Mouse (Mus musculus): ENCODE measurements around the gene Cfap46.
A peak's percentile ranks its signal among the peaks of the same experiment; 100 is the strongest.

Cfap46 gene

DNA sequence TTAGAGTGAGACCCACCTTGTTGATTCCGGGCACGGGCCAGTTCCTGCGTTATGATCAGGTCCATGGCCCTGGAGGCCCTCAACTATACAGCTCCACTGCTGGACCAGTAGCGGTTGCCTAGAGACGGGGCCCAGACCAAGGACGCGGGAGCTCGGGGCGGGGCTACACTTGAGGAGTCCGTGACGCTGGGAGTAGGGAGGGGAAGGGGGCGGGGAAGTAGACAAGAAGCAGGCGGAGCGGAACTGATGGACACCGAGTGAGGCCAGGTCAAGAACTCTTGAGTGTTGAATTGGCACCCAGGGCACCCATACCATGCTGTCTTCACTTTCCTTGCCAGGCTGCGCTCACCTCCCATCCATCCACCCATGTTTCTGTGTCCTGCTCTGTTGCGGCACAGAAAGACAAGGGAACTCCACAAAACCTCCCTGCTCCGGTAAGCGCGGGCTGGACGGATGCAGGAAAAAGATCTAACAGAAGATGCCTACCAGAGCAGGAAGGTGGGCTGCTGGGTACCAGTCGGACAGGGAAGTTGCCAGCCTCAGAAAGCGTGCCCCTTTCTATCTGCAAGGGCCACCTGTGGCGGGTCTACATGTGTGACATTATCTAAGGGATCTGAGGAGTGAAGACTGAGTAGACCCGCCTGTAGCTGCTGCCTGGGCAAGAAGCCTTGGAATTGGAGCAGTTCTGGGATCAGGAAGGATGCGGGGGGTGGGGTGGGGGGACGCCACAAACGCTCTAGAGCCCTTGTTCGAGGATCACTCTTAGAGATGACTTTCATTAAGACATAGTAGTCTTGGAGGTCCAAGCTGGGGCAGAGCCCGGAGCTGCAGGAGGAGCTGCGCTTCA, at the start of gene Cfap46:
Cfap46 (minus strand) TSS at position 112 of the 847 bp plus-strand sequence.
- peak in 1 of 2 experiments; percentile 62 for DNase-seq (ENCODE audit: low spot score in 2 of 2)

DNA sequence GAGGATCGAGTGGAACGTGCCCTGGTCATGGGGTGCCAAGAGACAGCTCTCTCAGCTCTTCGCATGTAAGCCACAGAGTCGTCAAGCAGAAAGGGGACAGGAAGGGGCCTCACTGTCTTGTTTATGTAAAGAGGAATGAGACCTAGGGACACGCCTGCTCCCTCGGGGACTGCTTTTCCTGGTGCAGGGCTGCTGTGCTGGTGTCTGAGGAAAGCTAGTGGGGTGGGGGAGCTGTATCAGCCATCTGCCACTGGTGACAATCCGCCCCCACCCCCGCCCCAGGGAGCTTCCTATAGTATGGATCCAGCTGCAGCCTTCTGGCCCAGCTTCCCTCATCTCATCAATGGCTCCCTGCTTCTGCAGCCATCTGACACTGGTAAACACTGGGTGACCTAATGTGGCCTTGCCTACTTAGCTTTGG, 47.7 kb upstream of the Cfap46 start:
- DNase-seq (ENCODE audit: low spot score in 2 of 2) = no peak

DNA sequence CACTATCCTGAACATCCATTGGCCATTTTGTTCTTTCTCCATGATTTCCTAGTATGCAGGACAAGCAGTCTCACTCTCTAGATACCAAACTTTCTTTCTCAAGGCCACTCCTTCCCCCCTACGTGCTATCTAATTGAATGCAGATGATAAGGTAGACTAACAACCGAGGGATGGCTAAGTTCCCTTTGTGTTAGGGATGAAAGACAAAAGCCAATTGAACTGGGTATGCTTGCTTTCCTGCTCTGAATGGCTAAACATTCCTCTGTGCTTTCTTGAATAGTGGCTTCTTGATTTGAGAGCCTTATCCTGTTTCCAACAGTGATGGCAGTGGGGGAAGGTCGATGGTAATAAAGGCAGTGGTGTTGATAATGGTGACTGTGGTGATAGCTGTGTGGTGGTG, 43.5 kb upstream of the Cfap46 start:
- no peak for DNase-seq (ENCODE audit: low spot score in 2 of 2)

DNA sequence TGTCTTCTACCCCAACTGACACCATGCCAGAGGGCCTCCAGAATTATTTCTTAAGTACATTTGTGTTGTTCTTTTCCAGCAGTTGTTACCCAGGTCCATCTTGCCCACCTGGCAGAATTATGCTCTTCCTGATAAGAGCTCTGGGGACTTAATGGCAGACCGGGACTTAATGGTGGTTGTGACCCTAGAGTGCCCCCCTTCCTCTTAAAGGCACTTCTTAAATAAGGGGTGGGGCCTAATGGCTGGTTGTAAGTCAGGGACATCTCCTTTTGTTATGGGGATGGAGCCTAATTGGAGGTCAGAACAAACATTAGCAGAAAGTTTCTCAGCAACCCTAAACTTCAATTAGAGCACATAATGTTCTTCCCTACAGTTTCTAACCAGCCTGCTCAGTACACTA, 42.0 kb upstream of the Cfap46 start:
- no peak for DNase-seq (ENCODE audit: low spot score in 2 of 2)

DNA sequence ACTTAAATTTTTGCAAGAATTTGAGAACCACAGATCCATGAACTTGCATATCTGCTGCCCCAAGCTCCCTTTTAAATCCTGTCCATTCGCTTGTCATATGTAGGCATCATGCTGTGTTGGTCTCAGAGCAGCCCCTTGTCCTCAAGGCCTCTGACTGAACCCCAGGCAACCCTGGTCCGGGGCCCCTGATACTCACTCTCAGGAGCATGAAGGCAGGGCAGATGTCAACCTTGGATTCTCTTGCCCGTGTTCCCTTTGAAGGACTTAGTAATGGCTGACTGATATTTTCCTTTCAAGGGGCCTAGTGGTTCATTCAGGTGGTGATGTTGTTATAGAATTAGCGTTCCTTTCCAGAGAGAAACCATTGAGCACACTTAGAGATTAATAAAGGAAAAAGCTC, 40.4 kb upstream of the Cfap46 start:
- no peak for DNase-seq (ENCODE audit: low spot score in 2 of 2)

DNA sequence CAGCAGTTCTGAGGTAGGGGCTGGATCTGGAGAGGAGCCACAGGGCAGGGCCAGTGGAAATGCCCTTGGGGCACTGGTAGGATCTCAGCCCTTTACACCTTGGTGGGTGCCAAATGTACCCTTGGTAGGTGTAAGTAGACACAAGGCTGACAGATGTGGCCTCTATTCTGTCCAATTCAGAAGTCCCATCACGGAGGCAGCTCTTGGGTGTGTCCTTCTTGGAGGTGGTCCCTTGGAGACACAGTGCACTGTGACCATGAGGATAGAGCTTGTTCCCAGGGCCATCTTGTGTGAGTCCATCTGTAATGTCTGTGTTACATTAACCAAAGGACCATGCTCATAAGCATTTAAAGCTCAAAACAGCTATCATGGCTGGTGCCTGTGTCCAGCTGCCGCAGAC, 37.6 kb upstream of the Cfap46 start:
- no peak for DNase-seq (ENCODE audit: low spot score in 2 of 2)

DNA sequence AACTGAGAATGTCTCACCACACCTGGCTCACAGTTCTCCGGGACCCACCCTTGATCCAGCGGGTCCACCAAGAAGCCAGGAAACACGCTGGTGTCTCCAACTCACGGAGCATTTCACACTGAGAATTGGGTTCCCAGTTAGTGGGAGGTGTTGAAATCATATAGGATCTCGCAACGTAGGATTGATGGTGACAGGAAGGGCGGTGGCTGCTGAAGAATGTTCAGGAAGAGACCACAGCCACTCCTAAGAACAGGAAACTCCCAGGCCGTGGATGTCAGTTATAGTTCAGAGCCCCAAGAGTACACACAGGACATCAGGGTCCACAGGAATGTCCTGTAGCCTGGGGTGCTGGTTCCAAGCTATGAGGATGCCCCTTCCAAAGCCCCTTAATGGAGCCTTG, 34.2 kb upstream of the Cfap46 start:
- DNase-seq (ENCODE audit: low spot score in 2 of 2) = no peak

DNA sequence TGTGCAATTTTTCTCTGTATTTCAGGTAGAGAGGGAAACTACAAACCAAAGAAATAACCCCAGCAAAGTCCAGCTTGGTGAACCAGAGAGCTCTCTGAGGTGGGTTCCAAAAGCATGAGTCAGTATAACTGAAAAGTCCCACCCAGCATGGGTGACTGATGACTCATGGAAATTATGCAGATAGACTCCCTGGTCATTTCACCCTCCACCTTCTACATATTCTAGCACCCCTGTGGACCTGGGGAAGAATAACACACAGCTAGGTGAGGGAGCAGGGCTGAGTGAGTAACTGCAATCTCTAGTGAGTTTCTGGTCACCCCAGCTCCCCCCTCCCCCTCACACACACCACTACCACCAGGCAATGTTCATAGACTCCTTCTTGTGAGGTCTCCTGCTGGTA, 28.2 kb upstream of the Cfap46 start:
- DNase-seq (ENCODE audit: low spot score in 2 of 2) = no peak

DNA sequence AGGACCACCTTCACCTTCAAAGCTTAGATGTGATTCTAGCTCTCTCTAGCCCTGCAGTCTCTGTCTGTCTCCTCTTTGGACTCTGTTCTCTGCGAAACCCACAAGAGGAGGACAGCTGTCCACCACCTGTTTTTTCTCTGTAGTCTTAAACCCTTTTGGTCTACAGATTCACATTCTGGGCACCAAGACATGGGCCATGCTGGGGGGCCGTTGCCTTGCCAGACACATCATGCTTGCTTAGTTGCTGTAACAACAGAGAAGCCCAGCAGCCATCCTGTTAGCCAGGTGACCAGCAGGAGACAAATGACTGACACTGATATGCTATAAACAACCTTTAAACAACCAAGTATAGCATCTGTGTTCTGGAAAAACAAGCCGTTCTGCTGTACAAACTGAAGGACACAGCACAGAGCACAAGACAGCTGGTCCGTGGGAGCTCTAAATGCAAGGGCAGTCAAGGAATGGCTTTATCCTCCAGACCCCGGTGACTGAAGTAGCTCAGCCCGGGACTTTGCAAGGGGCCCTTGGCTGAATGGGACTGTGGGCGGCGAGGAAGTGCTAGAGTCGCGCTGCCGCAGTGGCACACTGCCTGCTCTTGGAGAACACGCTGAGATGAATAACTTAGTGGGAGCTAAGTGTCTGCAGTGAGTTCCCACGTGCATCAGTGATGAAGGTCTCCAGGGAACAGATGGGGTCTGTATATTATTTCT, 22.9 kb upstream of the Cfap46 start:
- no peak for DNase-seq (ENCODE audit: low spot score in 2 of 2)

DNA sequence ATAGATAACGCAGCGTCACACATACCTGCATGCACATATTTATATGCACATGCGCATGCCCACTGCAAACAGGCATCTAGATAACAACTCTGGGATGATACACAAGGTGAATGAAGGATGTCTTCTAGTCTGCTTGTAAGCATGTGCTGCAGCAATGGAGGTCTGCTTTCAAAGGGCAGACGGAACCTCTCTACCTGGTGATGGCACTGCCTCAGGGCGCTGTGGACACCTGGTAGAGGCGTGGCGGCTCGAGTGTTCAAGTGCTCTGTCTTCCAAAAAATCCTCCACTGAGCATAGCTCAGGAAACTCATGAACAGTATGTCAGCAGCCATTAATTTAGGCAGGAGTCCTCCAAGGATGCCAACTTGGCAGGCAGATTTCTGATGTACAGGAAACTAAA, 22.2 kb upstream of the Cfap46 start:
- no peak for DNase-seq (ENCODE audit: low spot score in 2 of 2)

DNA sequence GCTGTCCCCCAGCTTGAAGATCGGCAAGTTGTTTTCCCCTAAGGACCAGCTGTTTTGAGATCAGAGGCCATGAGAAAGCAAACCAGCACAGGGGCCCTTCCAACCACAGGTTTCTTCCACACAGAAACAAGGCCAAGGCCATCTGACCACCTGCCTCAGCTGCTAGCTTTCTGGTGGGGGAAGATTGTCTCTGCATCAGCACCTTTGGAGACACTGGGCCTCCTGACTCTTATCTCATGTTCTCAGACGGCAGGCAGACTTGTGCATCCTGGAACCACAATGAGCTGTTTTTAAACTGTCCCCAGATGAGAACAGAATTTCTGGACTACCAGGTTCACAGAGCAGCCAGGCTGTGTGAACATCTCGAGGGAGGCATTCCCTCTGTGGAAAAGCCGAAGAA, 21.5 kb upstream of the Cfap46 start:
- no peak for DNase-seq (ENCODE audit: low spot score in 2 of 2)

DNA sequence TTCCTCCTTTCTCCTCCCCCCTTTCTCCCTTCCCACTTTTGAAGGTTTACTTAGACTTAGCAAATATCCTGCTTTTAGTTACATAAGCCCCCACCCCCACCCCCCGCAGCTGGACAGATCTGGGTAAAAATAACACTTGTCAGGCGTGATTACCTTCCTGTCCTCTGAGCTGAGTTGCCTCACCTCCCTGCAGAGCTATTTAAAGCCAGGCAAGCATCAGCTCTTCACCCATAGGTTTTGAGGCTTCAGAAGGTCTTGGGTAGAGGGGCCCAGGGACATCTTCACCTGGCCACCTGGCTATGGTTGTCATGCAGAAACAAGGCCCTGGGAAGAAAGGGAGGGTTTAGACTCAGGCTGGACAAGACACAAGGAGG, 20.2 kb upstream of the Cfap46 start:
- DNase-seq (ENCODE audit: low spot score in 2 of 2) = no peak

DNA sequence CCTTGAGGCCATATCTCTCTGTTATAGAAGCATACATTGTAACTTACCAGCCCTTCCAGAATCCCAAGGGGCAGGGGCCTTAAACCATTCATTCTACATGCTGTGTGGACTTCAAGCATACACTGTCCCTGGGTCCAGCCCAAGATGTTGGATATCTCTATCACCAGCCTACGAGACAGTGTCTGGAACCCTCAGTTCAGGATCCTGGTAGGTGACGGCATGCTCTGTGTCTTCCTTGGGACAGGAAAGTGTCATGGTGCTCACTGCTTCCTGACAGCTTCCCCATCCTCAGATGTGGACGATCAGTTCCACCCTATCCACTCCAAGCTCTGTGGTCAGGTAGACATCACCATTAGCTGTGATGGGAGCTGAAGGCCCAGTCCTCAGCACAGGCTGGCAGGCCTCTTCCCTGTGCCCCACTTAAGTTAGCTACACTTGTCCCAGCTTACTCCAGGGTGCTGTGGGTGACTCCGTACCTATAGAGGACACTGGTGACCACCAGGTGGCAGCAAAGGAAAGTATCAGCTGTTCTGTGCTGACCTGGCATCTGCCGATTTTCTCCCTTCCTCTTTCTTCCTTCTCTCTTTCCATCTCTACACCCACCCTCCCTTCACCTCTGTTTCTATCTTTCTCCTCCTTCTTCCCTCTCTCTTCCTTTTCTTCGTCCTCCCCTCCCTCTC, 19.7 kb upstream of the Cfap46 start:
- peak; percentile 24 to 81 for DNase-seq (ENCODE audit: low spot score in 2 of 2)

DNA sequence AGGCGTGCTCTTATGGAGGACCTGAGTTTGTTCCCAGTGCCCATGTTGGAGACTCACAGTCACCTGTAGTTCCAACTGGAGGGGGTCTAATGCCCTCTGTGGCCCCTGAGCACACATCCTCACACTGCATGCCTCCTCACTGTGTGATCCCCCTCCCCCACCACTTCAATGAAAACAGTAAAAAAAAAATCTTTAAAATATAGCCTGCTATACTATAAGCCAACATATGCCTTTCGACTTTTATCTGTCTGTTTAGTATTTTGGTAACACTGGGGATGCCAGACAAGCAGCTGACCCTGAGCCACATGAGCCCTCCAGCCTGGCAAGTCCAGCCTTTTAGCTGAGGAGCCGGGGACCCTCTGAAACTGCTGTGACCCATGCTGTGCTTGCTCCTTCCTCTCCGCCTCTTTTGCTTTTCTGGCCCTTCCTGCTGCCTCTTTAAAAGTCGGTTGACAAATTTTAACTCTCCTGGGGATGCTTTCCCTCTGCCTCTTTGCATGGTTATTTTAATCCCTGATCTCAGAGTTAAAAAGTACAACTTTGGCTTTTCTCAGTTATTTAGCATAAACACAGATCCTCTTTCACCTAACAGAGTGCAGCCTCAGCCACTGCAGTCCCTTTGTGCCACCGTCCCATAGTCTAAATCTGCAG, 18.2 kb upstream of the Cfap46 start:
- no peak for DNase-seq (ENCODE audit: low spot score in 2 of 2)

DNA sequence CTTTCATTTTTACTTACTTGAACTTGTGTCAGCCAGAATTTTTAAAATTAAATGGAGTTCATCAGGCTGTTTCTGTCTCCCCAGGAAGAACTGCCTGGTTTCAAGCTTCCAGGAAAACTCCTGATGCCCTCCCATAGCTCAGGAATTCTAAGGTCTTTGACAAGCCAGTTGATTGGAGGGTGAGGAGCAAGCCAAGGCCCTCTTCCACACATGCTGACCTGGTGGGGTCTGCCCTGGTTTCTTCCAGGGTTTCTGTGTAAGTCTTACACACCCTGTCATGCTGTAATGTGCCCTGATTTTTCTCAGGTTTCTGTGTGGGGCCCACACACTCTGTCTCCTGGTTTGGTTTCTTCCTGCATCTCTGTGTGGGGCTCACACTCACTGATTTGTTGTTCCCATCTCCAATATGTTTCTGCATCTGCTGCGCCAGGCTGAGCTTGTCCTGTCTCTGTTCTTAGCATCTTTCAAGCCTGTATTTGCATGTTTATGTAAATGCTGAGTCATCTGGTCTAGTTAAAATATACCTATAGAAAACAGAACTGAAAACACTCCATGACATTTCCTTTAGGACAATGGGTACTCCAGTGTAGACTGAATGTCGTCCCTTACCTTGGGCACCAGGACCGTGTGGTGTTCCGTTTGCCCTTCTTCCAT, 9.2 kb upstream of the Cfap46 start:
- no peak for DNase-seq (ENCODE audit: low spot score in 2 of 2)

DNA sequence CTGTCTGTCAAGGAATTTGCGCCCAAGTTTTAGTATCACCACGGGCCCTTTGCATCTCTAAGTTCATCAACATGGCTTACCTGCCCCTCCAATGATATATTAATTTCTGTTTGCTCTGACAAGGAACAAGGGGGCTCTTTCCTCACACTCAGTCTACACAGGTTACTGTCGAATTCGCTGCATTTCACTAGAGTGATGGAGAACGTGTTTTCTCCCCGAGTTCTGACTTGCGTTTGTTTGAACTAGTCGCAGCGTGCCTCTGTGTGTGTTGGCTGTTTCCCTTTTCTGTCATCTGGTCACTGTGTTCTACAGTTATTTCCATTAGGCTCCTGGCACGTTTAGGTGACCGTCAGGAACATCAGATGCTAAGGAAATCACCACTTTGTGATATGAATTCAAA, 8.6 kb upstream of the Cfap46 start:
- no peak for DNase-seq (ENCODE audit: low spot score in 2 of 2)

DNA sequence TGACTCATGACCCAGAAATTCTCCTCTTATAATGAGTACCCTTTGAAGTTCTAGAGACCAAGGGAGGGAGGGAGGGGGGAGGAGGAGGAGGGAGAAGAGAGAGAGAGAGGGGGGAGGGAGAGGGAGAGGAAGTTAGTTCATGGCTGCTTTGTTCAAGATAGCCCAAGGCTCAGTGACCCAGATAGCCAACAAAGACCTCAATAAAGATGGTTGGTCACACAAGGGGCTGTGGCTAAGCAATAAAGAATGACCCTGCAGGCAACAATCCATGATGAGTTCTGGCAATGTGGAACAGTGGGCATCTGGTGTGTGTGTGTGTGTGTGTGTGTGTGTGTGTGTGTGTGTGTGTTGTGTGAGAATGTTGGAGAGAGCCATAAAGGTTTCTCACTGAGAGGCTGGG, 1.7 kb upstream of the Cfap46 start:
- DNase-seq (ENCODE audit: low spot score in 2 of 2) = no peak

DNA sequence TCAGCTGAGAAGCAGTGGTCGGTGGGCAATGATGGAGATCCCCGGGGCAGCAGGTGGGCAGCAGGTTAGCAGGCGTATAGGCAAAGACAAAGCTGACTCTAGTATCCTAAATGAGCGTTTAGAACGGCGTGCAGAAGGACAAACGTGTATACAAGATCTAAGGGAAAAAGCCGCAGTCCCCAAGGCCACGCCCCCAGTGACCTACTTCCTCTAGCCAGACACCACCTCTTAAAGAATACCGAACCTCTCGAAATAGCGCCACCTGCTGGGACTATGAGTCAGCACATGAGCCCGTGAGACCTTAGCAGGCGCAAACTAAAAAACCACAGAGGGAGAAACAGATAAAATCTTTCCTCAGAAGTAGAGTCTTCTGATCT, 924 bp upstream of the Cfap46 start:
- peak; percentile 54 to 90 for DNase-seq (ENCODE audit: low spot score in 2 of 2)

DNA sequence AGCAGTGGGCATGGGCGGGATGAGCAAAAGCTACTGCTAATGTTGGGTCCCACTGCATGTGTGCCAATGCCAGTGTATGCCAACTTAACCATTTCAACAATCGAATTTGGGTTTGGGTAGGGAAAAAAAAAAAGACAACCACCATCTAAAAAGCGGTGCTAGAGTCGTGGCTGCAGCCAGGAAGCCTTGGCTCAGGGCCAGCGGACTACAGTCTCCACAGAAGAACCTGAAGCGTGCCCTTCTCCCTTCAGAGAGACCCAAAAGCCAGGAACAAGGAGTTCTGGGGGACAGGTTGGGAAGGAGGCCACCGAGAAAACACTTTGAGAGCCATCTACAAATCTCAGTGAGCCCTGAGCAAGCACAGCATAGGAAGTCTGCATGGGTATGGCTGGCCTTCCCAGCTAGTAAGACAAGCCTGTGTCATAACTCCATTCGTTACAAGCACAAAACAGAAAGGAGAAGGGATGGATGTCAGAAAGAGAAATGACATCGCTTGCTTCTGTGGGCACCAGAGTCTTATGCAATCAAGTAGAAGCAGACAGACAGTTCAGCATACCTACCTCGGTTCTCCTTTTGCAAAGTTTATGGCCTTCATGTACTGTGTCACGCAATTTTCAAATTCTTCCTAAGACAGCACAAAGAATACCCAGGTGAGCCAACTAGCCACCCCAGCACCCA, 1.6 kb downstream of the Cfap46 start:
- no peak for DNase-seq (ENCODE audit: low spot score in 2 of 2)

DNA sequence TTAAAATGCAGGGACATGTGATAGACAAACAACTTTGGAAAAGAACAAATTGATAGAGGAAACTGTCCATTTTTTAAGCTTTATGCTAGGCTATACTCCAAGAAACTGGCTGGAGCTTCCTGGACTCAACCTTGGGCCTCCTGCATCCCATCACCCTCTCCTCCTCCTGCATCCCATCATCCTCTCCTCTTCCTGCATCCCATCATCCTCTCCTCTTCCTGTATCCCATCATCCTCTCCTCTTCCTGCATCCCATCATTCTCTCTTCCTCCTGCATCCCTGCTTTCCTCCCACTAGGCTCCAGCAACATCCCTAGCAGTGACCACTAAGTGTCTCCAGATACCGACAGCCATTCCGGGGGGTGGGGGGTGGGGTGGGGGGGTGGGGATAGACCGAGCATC, 7.2 kb downstream of the Cfap46 start:
- DNase-seq (ENCODE audit: low spot score in 2 of 2) = no peak

DNA sequence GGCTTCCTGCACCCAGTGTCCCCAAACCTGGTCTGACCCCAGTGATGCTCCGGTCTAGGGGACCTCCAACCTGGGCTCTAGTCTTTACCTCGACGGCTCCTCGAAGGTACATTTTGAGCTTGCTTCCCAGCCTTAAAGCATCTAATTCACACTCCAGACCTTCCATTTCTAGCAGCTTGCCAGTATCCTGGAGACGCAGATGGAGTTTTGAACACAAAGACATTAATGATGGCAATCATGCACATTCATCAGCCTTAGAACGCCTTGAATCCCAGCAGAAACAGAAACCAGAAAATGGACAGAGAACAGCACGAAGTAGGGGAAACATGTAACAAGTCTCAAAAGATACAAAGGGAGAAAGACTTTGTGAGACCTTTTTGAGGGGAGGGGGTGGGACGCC, 16.7 kb downstream of the Cfap46 start:
- DNase-seq (ENCODE audit: low spot score in 2 of 2) = no peak

All from spleen, postnatal 10 days (tissue).